Mouse (Mus musculus) kidney, adult 8-10 months (tissue): ENCODE data around the gene Tfr2.

Experiments
- DNase-seq, 2 experiments: peaks; one replicate each; pipeline ENCODE4 v3.0.0; 2022

Gene Tfr2

GRCm38 (mm10) chr5:137569665-137570064, at the start of gene Tfr2:
TSS of gene Tfr2 (plus strand) at chr5:137569840.
- DNase-seq, result peak; percentile 52 to 72

GRCm38 (mm10) chr5:137521861-137522260, 47.8 kb upstream of the Tfr2 start:
- DNase-seq, result no peak

- no peak for DNase-seq
These were observed 46.9 kb upstream of the Tfr2 start for GRCm38 (mm10) chr5:137522711-137523110.

DNA sequence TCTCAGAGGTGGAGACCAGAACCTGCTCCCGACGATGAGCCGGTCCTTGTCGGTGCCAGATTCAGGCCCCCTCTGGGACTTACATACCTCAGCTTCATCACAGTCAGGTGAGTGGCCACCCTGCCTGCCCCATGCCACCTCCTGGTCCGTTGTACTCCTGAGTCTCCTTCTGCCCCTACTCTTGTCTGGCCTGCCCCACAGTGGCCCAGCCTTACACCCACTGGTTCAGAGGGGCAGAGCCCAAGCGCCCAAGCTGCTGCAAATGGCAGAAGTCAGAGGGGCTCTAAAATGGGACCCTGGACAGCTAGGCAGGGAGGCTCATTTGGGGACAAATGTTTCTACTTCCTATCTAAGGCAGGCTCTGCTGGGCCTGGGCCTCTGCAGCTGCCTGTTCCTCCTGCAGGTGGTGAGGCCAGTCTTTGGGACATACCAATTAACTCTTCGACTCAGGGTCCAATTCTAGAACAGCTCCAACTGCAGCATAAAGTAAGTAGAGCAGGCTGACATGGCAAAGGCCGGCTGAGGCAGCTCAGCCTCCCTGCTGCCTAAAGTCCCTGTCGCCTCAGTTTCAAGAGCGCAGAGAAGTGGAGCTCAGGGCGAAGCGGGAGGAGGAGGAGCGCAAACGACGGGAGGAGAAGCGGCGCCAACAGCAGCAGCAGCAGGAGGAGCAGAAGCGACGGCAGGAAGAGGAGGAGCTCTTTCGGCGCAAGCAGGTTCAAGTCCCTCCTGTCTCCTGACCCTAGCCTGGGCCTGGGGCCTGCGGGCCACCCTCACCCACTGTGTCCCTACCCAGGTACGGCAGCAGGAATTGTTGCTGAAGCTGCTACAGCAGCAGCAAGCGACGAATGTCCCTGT, 46.0 kb upstream of the Tfr2 start:
- DNase-seq, result peak in 1 of 2 experiments; percentile 0

GRCm38 (mm10) chr5:137524251-137524515, 45.5 kb upstream of the Tfr2 start:
- peak in 1 of 2 experiments; percentile 7 for DNase-seq

- DNase-seq, result peak in 1 of 2 experiments; percentile 1
These were observed 45.0 kb upstream of the Tfr2 start for GRCm38 (mm10) chr5:137524671-137525070.

- DNase-seq, result peak in 1 of 2 experiments; percentile 2
These were observed 44.1 kb upstream of the Tfr2 start for GRCm38 (mm10) chr5:137525511-137525910.

DNA sequence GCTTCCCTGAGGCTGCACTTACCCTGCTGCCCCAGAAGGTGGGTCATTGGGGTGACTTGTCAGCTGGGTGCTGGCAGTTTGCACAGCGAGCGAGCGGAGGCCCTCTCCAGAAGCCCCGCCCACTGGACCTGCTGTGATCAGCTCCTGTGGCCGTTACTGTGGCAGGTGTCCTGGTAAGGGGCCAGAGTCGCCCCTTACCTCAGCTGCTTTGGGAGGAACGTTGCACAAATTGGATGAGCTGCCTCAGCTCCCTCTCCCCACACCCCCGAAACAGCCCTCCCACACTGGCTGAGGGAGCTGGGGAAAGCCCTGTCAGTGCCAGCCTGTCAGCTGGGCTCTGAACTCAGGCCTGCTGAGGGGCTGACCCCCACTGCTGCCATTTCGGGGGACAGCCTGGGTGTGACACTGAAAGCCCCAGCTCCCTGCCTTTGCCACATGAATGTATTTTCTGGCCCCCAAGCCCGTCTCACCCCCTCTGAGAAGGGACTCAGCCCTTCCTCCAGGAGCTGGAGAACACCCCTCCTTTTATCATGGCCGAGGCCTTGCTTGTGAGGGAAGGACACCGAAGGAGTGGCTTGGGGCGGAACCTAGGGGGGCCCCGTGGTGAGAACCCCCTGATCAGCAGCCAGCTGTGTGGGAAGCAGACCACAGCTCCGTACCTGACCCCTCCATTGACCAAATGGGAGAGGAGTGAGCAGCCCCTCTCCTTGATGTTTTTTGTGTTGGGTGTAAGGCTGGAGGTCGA, 43.3 kb upstream of the Tfr2 start:
- DNase-seq, result peak in 1 of 2 experiments; percentile 44

DNA sequence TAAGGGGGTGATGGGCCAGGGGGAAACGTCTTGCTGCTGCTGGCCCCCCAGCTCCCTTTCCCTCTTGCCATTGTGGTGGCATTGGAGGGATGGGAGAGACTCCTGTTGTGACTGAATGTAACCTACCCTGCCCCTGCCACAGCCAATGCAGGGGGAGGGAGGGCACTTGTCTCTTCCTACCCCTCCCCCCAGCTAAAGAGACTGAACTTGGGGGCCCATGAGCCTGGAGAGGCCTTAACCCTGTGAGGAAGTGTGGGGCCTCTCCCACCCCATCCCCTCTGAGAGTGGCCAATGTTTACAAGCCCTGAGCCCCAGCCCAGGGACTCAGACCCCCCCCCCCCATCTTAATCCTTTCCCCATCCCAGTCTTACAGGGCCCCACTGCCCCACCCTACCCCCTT, 42.2 kb upstream of the Tfr2 start:
- DNase-seq, result no peak

GRCm38 (mm10) chr5:137528247-137528968, 41.2 kb upstream of the Tfr2 start:
- no peak for DNase-seq

DNA sequence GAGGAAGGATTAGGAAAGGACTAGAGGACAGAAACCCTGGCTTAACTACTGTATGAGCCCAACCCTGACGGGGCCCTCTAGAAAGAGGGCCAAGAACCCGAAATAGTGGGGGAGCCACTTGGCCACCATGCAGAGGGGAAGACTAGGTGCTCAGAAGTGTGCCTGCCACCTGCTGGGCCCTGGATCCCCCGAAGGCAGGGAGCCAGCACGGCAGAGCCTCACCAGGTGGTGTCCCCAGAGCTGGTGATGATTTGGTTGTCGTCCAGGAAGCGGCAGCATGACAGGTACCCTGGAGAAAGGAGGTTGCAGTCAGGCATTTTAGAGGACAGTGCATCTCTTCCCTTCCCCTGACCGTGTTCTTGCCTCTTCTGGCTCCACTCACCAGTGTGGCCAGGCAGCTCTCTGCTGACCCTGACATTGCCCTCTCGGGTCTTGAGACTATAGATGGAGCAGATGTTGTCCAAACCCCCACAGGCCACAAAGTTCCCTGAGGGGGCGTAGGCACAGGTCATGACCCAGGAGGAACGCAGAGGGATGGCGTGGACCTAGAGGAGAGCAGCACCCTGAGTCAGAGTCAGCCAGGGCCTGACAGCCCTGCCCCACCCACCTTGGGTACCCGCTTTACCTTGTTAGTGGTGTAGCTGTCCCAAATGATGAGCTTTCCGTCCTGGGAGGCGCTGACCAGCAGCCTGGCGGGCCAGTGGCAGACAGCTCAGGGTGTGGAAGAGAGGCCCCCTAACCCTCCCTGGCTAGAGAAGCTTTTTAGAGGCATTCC, 40.2 kb upstream of the Tfr2 start:
- DNase-seq, result no peak

- no peak for DNase-seq
These were observed 39.6 kb upstream of the Tfr2 start for GRCm38 (mm10) chr5:137530075-137530474.

DNA sequence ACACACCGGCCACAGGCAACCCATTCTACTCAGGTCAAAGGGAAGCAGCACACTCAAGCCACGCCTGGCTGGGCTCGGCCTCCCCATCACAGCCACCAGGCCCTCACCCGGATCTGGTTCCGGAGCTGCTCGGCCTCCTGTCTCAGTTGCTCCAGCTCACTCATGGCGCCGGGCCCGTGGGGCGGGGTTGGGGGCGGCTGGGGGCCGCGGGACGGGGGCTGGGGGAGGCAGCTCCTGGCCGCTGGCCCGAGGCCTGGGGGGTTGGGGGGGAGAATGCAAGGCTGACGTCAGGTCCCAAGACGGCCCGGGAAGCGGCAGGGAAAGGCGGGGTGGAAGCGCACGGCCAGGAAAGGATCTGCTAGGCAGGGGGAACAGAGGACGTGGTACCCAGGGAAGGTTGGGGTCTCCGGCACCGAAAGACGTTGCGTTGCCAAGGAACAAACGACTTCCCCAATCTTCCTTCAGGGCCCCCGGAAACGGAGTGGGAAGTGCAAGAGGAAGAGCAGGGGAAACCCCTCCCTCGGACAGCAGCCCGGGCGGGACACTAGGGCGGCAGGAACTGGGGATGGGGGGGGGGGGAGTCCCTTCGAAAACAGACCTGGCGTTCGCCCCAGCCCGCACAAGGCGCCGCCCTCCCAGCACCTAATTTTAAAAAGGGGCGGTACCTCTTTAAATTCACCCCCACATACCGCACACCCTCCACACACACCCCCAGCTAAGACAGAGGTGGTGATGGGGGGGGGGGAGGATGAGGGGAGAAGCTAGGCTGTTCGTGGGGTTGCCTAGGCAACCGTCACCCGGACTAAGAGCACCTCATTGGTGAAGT, 38.8 kb upstream of the Tfr2 start:
- DNase-seq, result peak; percentile 58 to 69

- DNase-seq, result peak in 1 of 2 experiments; percentile 55
These were observed 38.1 kb upstream of the Tfr2 start for GRCm38 (mm10) chr5:137531414-137532130.

- peak in 1 of 2 experiments; percentile 45 for DNase-seq
These were observed 37.4 kb upstream of the Tfr2 start for GRCm38 (mm10) chr5:137532131-137532807.

DNA sequence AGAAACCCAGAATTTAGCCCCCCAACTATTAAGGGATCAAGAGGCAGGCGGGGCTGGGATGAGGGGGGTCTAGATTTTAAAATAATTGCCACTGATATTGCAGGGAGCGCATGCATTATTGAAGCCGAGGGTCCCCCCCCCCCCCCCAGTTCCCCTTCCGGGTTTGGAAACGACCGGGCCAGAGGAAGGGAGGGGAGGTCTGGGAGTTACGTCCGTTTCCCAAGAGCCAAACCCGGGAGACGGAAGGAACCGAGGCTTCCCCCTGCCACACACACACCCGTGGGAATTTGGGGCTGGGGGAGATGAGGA, 36.9 kb upstream of the Tfr2 start:
- DNase-seq, result no peak

GRCm38 (mm10) chr5:137533117-137533827, 36.4 kb upstream of the Tfr2 start, which contains the start of the genes Epo and Gnb2:
TSS of gene Epo (minus strand) at chr5:137533242.
TSS of gene Gnb2 (minus strand) at chr5:137533510.
- peak; percentile 98 to 99 for DNase-seq

- no peak for DNase-seq
These were observed 34.9 kb upstream of the Tfr2 start for GRCm38 (mm10) chr5:137534762-137535161.

DNA sequence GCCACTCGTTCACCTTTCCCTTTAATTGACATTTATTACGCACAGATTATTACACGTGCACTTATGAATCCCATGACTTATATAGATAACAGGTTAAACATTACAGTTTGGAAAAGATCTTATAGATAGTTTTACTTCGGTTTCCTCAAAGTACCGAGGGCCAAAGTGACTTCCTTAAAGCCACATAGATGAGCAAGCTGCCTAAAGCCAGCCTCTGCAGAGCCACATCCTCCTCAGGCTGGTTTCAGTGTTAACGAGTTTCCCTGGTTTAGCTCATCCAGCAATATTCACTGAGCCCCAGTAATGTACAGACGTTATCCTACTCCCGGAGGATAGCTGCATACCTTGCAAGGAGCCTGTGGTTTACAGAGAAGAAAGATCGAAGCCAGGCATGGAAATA, 34.3 kb upstream of the Tfr2 start:
- no peak for DNase-seq

DNA sequence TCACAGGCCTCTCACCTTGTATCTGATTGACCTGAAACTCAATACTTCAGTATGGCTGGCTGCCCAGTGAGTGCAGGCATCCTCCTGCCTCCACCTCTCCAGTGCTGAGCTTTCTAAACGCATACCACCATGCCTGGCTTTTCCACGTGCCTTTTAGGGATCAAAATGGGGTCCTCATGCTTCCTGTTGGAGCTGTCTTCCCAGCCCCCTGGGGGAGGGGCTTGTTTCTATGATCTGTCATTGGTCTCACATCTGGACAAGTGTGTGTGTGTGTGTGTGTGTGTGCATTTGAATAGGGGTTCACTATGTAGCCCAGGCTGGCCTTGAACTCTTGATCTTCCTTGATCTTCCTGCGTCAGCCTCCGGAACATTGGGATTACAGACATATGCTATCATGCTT, 32.2 kb upstream of the Tfr2 start:
- no peak for DNase-seq
